ENCODE assay signal across 8 mouse cellular contexts in the genomic region with DNA sequence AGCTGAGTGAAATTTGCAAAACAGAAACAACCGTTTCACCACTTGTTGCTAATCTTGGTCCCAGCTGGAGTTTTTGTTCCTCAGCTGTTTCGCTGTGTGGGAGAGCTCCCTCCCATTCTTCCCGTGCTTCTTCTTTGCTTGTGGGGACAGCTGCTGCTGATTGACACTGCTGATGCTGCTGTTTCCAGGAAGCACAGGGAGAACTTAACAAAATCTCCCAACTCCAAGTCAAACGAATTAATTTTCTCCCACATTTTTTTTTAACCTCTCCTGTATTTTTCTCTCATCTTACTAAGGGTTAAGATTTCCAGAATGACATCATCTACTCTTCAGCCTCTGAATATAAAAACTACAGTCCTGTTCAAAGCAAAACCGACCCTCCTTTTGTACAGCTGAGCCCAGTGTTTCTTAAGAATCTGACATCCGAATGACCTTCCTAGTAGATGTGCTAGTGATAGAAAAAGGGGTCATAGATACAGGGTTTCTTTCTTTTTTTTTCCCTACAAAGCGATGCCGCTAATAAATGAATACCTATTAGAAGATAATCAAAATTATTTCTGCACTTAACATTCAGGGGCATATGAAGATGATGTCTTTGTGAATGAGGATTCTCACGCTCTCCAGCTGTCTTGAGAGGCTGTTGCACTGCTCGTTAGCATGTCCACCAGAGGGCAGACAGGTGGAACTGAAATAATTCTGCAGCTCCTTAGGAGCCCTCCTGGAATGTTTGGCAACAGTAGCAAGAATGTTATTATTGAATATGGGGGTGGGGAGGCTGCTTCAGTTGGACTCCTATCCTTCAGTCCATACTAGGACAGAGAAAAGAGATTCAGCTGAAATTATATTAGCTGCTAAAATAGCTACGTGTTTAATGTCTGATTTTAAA.
DNase-seq lines count a peak whose midpoint lies in the region; ATAC-seq and TF ChIP-seq lines count a peak whose summit lies in the region.

No protein-coding gene starts in this region.

- ATAC-seq in cerebellum, adult (ENCODE audit: insufficient number of reproducible peaks, low FRiP score, low TSS enrichment): peak; percentile 63; the same call in 1 of the 2 replicates
- no peak for ATAC-seq in liver, postnatal 0 days
- ATAC-seq in CD4-positive, CD25-positive, alpha-beta regulatory T cell, adult 4 months: no peak

- DNase-seq in cerebellum, adult 8-10 months: no peak
- peak; percentile 36 to 76 for DNase-seq in cerebellum, postnatal 25 days
- DNase-seq in heart, adult 9 months (ENCODE audit: low spot score in 2 of 2): peak; percentile 35 to 50
- peak; percentile 55 for DNase-seq in kidney, adult 9 months
- DNase-seq in liver, postnatal 0 days: peak; percentile 20
- DNase-seq in ovary, postnatal 36 days (ENCODE audit: low spot score): peak; percentile 31

- no peaks in the 10 kb centered on the region for H3K4me1 ChIP-seq in liver, postnatal 0 days (ENCODE audit: insufficient read depth)

- no peak overlapping the region for H3K4me2 ChIP-seq in liver, postnatal 0 days (ENCODE audit: low read depth, low read length)

- peak; percentile 63 for TF ChIP-seq CTCF in liver, postnatal 0 days (IDR thresholded peaks at IDR 0.05; ENCODE audit: low read depth)

- no peaks in the 10 kb centered on the region for H3K9me3 ChIP-seq in liver, postnatal 0 days (ENCODE audit: low read length)

- no peak overlapping the region for H3K9ac ChIP-seq in liver, postnatal 0 days (replicated peaks)

- H3K4me3 ChIP-seq in liver, postnatal 0 days (ENCODE audit: low read depth, low read length): no peak overlapping the region

- WGBS in liver, postnatal 0 days (ENCODE audit: insufficient replicate concordance): 27% methylated on average over 11 of the region's 11 CpGs

- no peak for TF ChIP-seq EP300 in liver, postnatal 0 days (IDR thresholded peaks at IDR 0.05; ENCODE audit: low read depth)

- H3K36me3 ChIP-seq in liver, postnatal 0 days (replicated peaks; ENCODE audit: insufficient read depth, low read length): no peaks in the 10 kb centered on the region

- H3K27me3 ChIP-seq in liver, postnatal 0 days (ENCODE audit: insufficient read depth, low read length): no peaks in the 10 kb centered on the region

- no peak overlapping the region for H3K27ac ChIP-seq in liver, postnatal 0 days (ENCODE audit: low read depth)
